Mouse (Mus musculus): ENCODE results near the gene Rmnd5a. TPM values are rescaled to one million over a fixed set of nuclear protein-coding genes. Genes with fewer than 3 reads are reported as not detected.

The Rmnd5a gene
- total RNA-seq, 2 experiments from 2014 or later, result 128 to 132 TPM

- DNase-seq (ENCODE audit: low spot score), result no peak
Measured at GRCm38 (mm10) chr6:71442130-71442529, 1.7 kb upstream of the Rmnd5a start.

- DNase-seq (ENCODE audit: low spot score), result no peak
Measured at GRCm38 (mm10) chr6:71441251-71441580, 779 bp upstream of the Rmnd5a start.

- DNase-seq (ENCODE audit: low spot score), result no peak
Measured at GRCm38 (mm10) chr6:71440217-71440491, 283 bp downstream of the Rmnd5a start.

- DNase-seq (ENCODE audit: low spot score), result peak; percentile 47
Measured at GRCm38 (mm10) chr6:71439506-71440216, 776 bp downstream of the Rmnd5a start.

GRCm38 (mm10) chr6:71438070-71438469, 2.4 kb downstream of the Rmnd5a start:
- DNase-seq (ENCODE audit: low spot score), result no peak

- no peak for DNase-seq (ENCODE audit: low spot score)
Measured at GRCm38 (mm10) chr6:71427996-71428725, 12.3 kb downstream of the Rmnd5a start.

GRCm38 (mm10) chr6:71425681-71426080, 14.8 kb downstream of the Rmnd5a start:
- DNase-seq (ENCODE audit: low spot score), result no peak

GRCm38 (mm10) chr6:71423116-71423515, 17.3 kb downstream of the Rmnd5a start:
- DNase-seq (ENCODE audit: low spot score), result peak; percentile 32

- DNase-seq (ENCODE audit: low spot score), result no peak
Measured at GRCm38 (mm10) chr6:71422162-71422561, 18.3 kb downstream of the Rmnd5a start.

- DNase-seq (ENCODE audit: low spot score), result no peak
Measured at GRCm38 (mm10) chr6:71420848-71421247, 19.6 kb downstream of the Rmnd5a start.

- peak; percentile 66 for DNase-seq (ENCODE audit: low spot score)
Measured at GRCm38 (mm10) chr6:71418874-71419273, 21.6 kb downstream of the Rmnd5a start.

- peak; percentile 48 for DNase-seq (ENCODE audit: low spot score)
Measured at GRCm38 (mm10) chr6:71415446-71415845, 25.0 kb downstream of the Rmnd5a start.

GRCm38 (mm10) chr6:71414624-71415023, 25.8 kb downstream of the Rmnd5a start:
- peak; percentile 56 for DNase-seq (ENCODE audit: low spot score)

GRCm38 (mm10) chr6:71398829-71399609, 41.4 kb downstream of the Rmnd5a start:
- DNase-seq (ENCODE audit: low spot score), result peak; percentile 11

- DNase-seq (ENCODE audit: low spot score), result no peak
Measured at GRCm38 (mm10) chr6:71396761-71397160, 43.7 kb downstream of the Rmnd5a start.

- no peak for DNase-seq (ENCODE audit: low spot score)
Measured at GRCm38 (mm10) chr6:71396016-71396415, 44.4 kb downstream of the Rmnd5a start.

GRCm38 (mm10) chr6:71390496-71390895, 49.9 kb downstream of the Rmnd5a start:
- no peak for DNase-seq (ENCODE audit: low spot score)

GRCm38 (mm10) chr6:71381654-71382053, 58.8 kb downstream of the Rmnd5a start:
- no peak for DNase-seq (ENCODE audit: low spot score)

- DNase-seq (ENCODE audit: low spot score), result no peak
Measured at GRCm38 (mm10) chr6:71376711-71377110, 63.7 kb downstream of the Rmnd5a start.

GRCm38 (mm10) chr6:71374921-71375320, 65.5 kb downstream of the Rmnd5a start:
- DNase-seq (ENCODE audit: low spot score), result no peak

GRCm38 (mm10) chr6:71374311-71374829, 66.1 kb downstream of the Rmnd5a start:
- no peak for DNase-seq (ENCODE audit: low spot score)

GRCm38 (mm10) chr6:71373249-71373775, 67.1 kb downstream of the Rmnd5a start, which contains the start of gene Cd8a:
Gene Cd8a, plus strand, starts transcription at chr6:71373427.
- no peak for DNase-seq (ENCODE audit: low spot score)

Measured in gastrocnemius, adult 18-20 months (tissue).